Mouse (Mus musculus): Measurements from ENCODE around the gene Slc5a1. TPM values are rescaled to one million over a fixed set of nuclear protein-coding genes. Genes with fewer than 3 reads are reported as not detected.

Gene Slc5a1
- polyA plus RNA-seq, 2 experiments, result 0.16 to 1.0 TPM

GRCm38 (mm10) chr5:33206328-33206727 lies 102.3 kb downstream of the Slc5a1 start:
- no peak overlapping the region for H3K9ac ChIP-seq (ENCODE audit: low read depth, low read length, severe bottlenecking)
- H3K4me2 ChIP-seq (replicated peaks; ENCODE audit: low read depth, low read length, severe bottlenecking), result no peak overlapping the region
- TF ChIP-seq POLR2A (IDR thresholded peaks at IDR 0.05; ENCODE audit: borderline replicate concordance, extremely low read depth, insufficient read depth, insufficient read length), result no peak
- DNase-seq (ENCODE audit: low spot score) (no peak), ATAC-seq (ENCODE audit: low FRiP score, low read depth) (no peak)
- H3K4me3 ChIP-seq (replicated peaks; ENCODE audit: low read length), result no peak overlapping the region
- H3K4me1 ChIP-seq (ENCODE audit: control insufficient read depth, insufficient read depth, low read length), result no peaks in the 10 kb centered on the region
- WGBS, result 94% methylated on average over 7 of the region's 7 CpGs
- H3K27ac ChIP-seq (replicated peaks; ENCODE audit: low read depth, low read length), result no peak overlapping the region
- no peaks in the 10 kb centered on the region for H3K27me3 ChIP-seq (ENCODE audit: control insufficient read depth, insufficient read depth, low read length)
- no peaks in the 10 kb centered on the region for H3K9me3 ChIP-seq (ENCODE audit: control insufficient read depth, low read length)
- no peaks in the 10 kb centered on the region for H3K36me3 ChIP-seq (ENCODE audit: control insufficient read depth, insufficient read depth, low read length)

GRCm38 (mm10) chr5:33207136-33207535 lies 103.1 kb downstream of the Slc5a1 start:
- no peak for ATAC-seq (ENCODE audit: low FRiP score, low read depth)
- no peaks in the 10 kb centered on the region for H3K36me3 ChIP-seq (ENCODE audit: control insufficient read depth, insufficient read depth, low read length)
- H3K27me3 ChIP-seq (ENCODE audit: control insufficient read depth, insufficient read depth, low read length), result no peaks in the 10 kb centered on the region
- WGBS, result 58% methylated on average over 9 of the region's 9 CpGs
- H3K4me2 ChIP-seq (replicated peaks; ENCODE audit: low read depth, low read length, severe bottlenecking), result no peak overlapping the region
- H3K4me3 ChIP-seq (replicated peaks; ENCODE audit: low read length), result no peak overlapping the region
- TF ChIP-seq POLR2A (IDR thresholded peaks at IDR 0.05; ENCODE audit: borderline replicate concordance, extremely low read depth, insufficient read depth, insufficient read length), result no peak
- DNase-seq (ENCODE audit: low spot score), result no peak
- H3K4me1 ChIP-seq (ENCODE audit: control insufficient read depth, insufficient read depth, low read length), result no peaks in the 10 kb centered on the region
- H3K27ac ChIP-seq (replicated peaks; ENCODE audit: low read depth, low read length), result no peak overlapping the region
- H3K9me3 ChIP-seq (ENCODE audit: control insufficient read depth, low read length), result no peaks in the 10 kb centered on the region
- no peak overlapping the region for H3K9ac ChIP-seq (ENCODE audit: low read depth, low read length, severe bottlenecking)

GRCm38 (mm10) chr5:33208533-33209245 lies 104.7 kb downstream of the Slc5a1 start:
- no peak for DNase-seq (ENCODE audit: low spot score)
- no peak for ATAC-seq (ENCODE audit: low FRiP score, low read depth)
- H3K4me3 ChIP-seq (replicated peaks; ENCODE audit: low read length), result no peak overlapping the region
- H3K9ac ChIP-seq (ENCODE audit: low read depth, low read length, severe bottlenecking), result no peak overlapping the region
- no peaks in the 10 kb centered on the region for H3K27me3 ChIP-seq (ENCODE audit: control insufficient read depth, insufficient read depth, low read length)
- H3K36me3 ChIP-seq (ENCODE audit: control insufficient read depth, insufficient read depth, low read length), result no peaks in the 10 kb centered on the region
- H3K9me3 ChIP-seq (ENCODE audit: control insufficient read depth, low read length), result no peaks in the 10 kb centered on the region
- no peaks in the 10 kb centered on the region for H3K4me1 ChIP-seq (ENCODE audit: control insufficient read depth, insufficient read depth, low read length)
- no peak for TF ChIP-seq POLR2A (IDR thresholded peaks at IDR 0.05; ENCODE audit: borderline replicate concordance, extremely low read depth, insufficient read depth, insufficient read length)
- WGBS, result 71% methylated on average over 14 of the region's 14 CpGs
- H3K27ac ChIP-seq (replicated peaks; ENCODE audit: low read depth, low read length), result no peak overlapping the region
- H3K4me2 ChIP-seq (replicated peaks; ENCODE audit: low read depth, low read length, severe bottlenecking), result no peak overlapping the region

GRCm38 (mm10) chr5:33210515-33210914 lies 106.5 kb downstream of the Slc5a1 start:
- no peak overlapping the region for H3K4me2 ChIP-seq (replicated peaks; ENCODE audit: low read depth, low read length, severe bottlenecking)
- H3K27me3 ChIP-seq (ENCODE audit: control insufficient read depth, insufficient read depth, low read length), result no peaks in the 10 kb centered on the region
- 85% methylated on average over 3 of the region's 3 CpGs for WGBS
- TF ChIP-seq POLR2A (IDR thresholded peaks at IDR 0.05; ENCODE audit: borderline replicate concordance, extremely low read depth, insufficient read depth, insufficient read length), result no peak
- H3K4me3 ChIP-seq (replicated peaks; ENCODE audit: low read length), result no peak overlapping the region
- no peak overlapping the region for H3K27ac ChIP-seq (replicated peaks; ENCODE audit: low read depth, low read length)
- H3K9ac ChIP-seq (ENCODE audit: low read depth, low read length, severe bottlenecking), result no peak overlapping the region
- DNase-seq (ENCODE audit: low spot score) (no peak), ATAC-seq (ENCODE audit: low FRiP score, low read depth) (no peak)
- no peaks in the 10 kb centered on the region for H3K4me1 ChIP-seq (ENCODE audit: control insufficient read depth, insufficient read depth, low read length)
- no peaks in the 10 kb centered on the region for H3K9me3 ChIP-seq (ENCODE audit: control insufficient read depth, low read length)
- no peaks in the 10 kb centered on the region for H3K36me3 ChIP-seq (ENCODE audit: control insufficient read depth, insufficient read depth, low read length)

- DNase-seq (ENCODE audit: low spot score), result no peak
- Histone ChIP-seq H3K9me3 (ENCODE audit: control insufficient read depth, low read length) (no peaks in the 10 kb centered on the region), H3K4me3 (replicated peaks; ENCODE audit: low read length) (no peak overlapping the region), H3K36me3 (ENCODE audit: control insufficient read depth, insufficient read depth, low read length) (no peaks in the 10 kb centered on the region), H3K27me3 (ENCODE audit: control insufficient read depth, insufficient read depth, low read length) (no peaks in the 10 kb centered on the region), H3K27ac (replicated peaks; ENCODE audit: low read depth, low read length) (no peak overlapping the region), H3K4me1 (ENCODE audit: control insufficient read depth, insufficient read depth, low read length) (no peaks in the 10 kb centered on the region), H3K9ac (ENCODE audit: low read depth, low read length, severe bottlenecking) (no peak overlapping the region), H3K4me2 (replicated peaks; ENCODE audit: low read depth, low read length, severe bottlenecking) (no peak overlapping the region)
- 81% methylated on average over 5 of the region's 5 CpGs for WGBS
- no peak for TF ChIP-seq POLR2A (IDR thresholded peaks at IDR 0.05; ENCODE audit: borderline replicate concordance, extremely low read depth, insufficient read depth, insufficient read length)
- ATAC-seq (ENCODE audit: low FRiP score, low read depth), result no peak
Measured at GRCm38 (mm10) chr5:33211254-33211653, 107.2 kb downstream of the Slc5a1 start.

Other genes starting within 250 kb of the Slc5a1 start
- 14.9 and 23.7 TPM in 2 replicates for gene Prr14l, start 250.0 kb upstream of the Slc5a1 start, polyA plus RNA-seq (2012; rRNA removed)
- gene Prr14l, start 250.0 kb upstream of the Slc5a1 start, polyA plus RNA-seq (2014; fragmentation: Nextera tagmentation; extraction: Ambion mirVana), result 13.9 and 14.4 TPM in 2 replicates
- gene Depdc5, start 240.5 kb upstream of the Slc5a1 start, polyA plus RNA-seq (2012; rRNA removed), result 26.6 and 27.4 TPM in 2 replicates
- 18.2 and 23.5 TPM in 2 replicates for gene Depdc5, start 240.5 kb upstream of the Slc5a1 start, polyA plus RNA-seq (2014; fragmentation: Nextera tagmentation; extraction: Ambion mirVana)
- gene Ywhah, start 85.4 kb upstream of the Slc5a1 start, polyA plus RNA-seq (2012; rRNA removed), result 226 and 247 TPM in 2 replicates
- 323 and 339 TPM in 2 replicates for gene Ywhah, start 85.4 kb upstream of the Slc5a1 start, polyA plus RNA-seq (2014; fragmentation: Nextera tagmentation; extraction: Ambion mirVana)
- 26.0 and 28.8 TPM in 2 replicates for gene Spon2, start 114.2 kb downstream of the Slc5a1 start, polyA plus RNA-seq (2012; rRNA removed)
- 23.1 and 23.9 TPM in 2 replicates for gene Spon2, start 114.2 kb downstream of the Slc5a1 start, polyA plus RNA-seq (2014; fragmentation: Nextera tagmentation; extraction: Ambion mirVana)
- gene Ctbp1, start 170.8 kb downstream of the Slc5a1 start, polyA plus RNA-seq (2012; rRNA removed), result 266 and 270 TPM in 2 replicates
- gene Ctbp1, start 170.8 kb downstream of the Slc5a1 start, polyA plus RNA-seq (2014; fragmentation: Nextera tagmentation; extraction: Ambion mirVana), result 341 and 376 TPM in 2 replicates
- 168 and 170 TPM in 2 replicates for gene Maea, start 231.3 kb downstream of the Slc5a1 start, polyA plus RNA-seq (2012; rRNA removed)
- gene Maea, start 231.3 kb downstream of the Slc5a1 start, polyA plus RNA-seq (2014; fragmentation: Nextera tagmentation; extraction: Ambion mirVana), result 116 and 120 TPM in 2 replicates

Measured in limb, embryonic 14.5 days (tissue).